Mouse (Mus musculus) forebrain, postnatal 0 days (tissue): ENCODE data around the gene Abcg4. TPM values are rescaled to one million over a fixed set of nuclear protein-coding genes. Genes with fewer than 3 reads are reported as not detected.

Experiments used
- ATAC-seq: fragments of 200-750 bp; cut with Nextera tagmentation; 2 replicates; pipeline ENCODE4 v1.8.0; 2017; ENCODE audit warnings: mild to moderate bottlenecking, moderate library complexity
- DNase-seq: peaks from one replicate; pipeline ENCODE4 v3.0.0-alpha.2; 2015
- H3K27ac ChIP-seq: fragments of 300-500 bp; sonication (generic); 2 replicates; pipeline ENCODE4 v1.5.1; 2014; ENCODE audit warnings: low read depth, mild to moderate bottlenecking, antibody characterized with exemption, low read length, moderate library complexity, mixed read lengths
- H3K27me3 ChIP-seq: fragments of 300-500 bp; sonication (generic); 2 replicates; pipeline ENCODE4 v1.6.1; 2014; ENCODE audit warnings: mild to moderate bottlenecking, low read length, mixed read lengths; ENCODE audit not compliant: insufficient read depth
- H3K36me3 ChIP-seq: fragments of 300-500 bp; sonication (generic); 2 replicates; pipeline ENCODE4 v1.6.1; 2014; ENCODE audit warnings: mild to moderate bottlenecking, moderate library complexity; ENCODE audit not compliant: insufficient read depth
- H3K4me1 ChIP-seq: fragments of 300-500 bp; sonication (generic); 2 replicates; pipeline ENCODE4 v1.6.1; 2014; ENCODE audit warnings: antibody characterized with exemption; ENCODE audit not compliant: insufficient read depth
- H3K4me2 ChIP-seq: fragments of 300-500 bp; sonication (generic); 2 replicates; pipeline ENCODE4 v1.6.1; 2014; ENCODE audit warnings: low read depth, mild to moderate bottlenecking, moderate library complexity
- H3K4me3 ChIP-seq: fragments of 300-500 bp; sonication (generic); 2 replicates; pipeline ENCODE4 v1.5.1; 2014; ENCODE audit warnings: low read depth, low read length, mixed read lengths
- H3K9ac ChIP-seq: fragments of 300-500 bp; sonication (generic); 2 replicates; pipeline ENCODE4 v1.6.1; 2014; ENCODE audit warnings: mild to moderate bottlenecking
- H3K9me3 ChIP-seq: fragments of 300-500 bp; sonication (generic); 2 replicates; pipeline ENCODE4 v1.6.1; 2016; ENCODE audit warnings: low read length
- CTCF ChIP-seq: sonication (generic); IDR thresholded peaks from 2 replicates; pipeline ENCODE4 v1.5.1; 2016; ENCODE audit warnings: antibody characterized with exemption, control low read depth, low read depth
- WGBS: fragments of 180-500 bp; shearing (Covaris S2); extraction: QIAGEN DNeasy Blood & Tissue Kit; methylation state at CpG from one replicate; pipeline ENCODE4 v1.1.7; 2014; 5-methylcytosine and 5-hydroxymethylcytosine counted together
- polyA plus RNA-seq: library from polyadenylated mRNA; unstranded; fragments of >200 nt; fragmentation: Nextera tagmentation; extraction: Ambion mirVana; gene quantifications from 2 replicates; pipeline ENCODE4 v1.2.1, GENCODE M21; 2015
- total RNA-seq: library from RNA; depleted of rRNA; stranded (reverse); fragments of >200 nt; gene quantifications from 2 replicates; pipeline ENCODE4 v1.2.3, GENCODE M21; 2014

The Abcg4 gene
- total and polyA plus RNA-seq, 2 experiments from 2014 or later, result 20.4 to 45.2 TPM

- ATAC-seq (no peak), DNase-seq (no peak)
- H3K27me3 ChIP-seq, result no peaks in the 10 kb centered on the region
- no peaks in the 10 kb centered on the region for H3K36me3 ChIP-seq
- no peak overlapping the region for H3K27ac ChIP-seq
- H3K4me3 ChIP-seq, result no peak overlapping the region
- 80% methylated on average over 17 of the region's 17 CpGs for WGBS
- H3K4me1 ChIP-seq, result no peaks in the 10 kb centered on the region
- no peak for TF ChIP-seq CTCF
- H3K4me2 ChIP-seq, result no peak overlapping the region
- no peak overlapping the region for H3K9ac ChIP-seq
- no peaks in the 10 kb centered on the region for H3K9me3 ChIP-seq
Measured at GRCm38 (mm10) chr9:44238501-44239190, 49.8 kb downstream of the Abcg4 start.

GRCm38 (mm10) chr9:44237128-44237527, 51.3 kb downstream of the Abcg4 start:
- H3K9ac ChIP-seq, result no peak overlapping the region
- no peaks in the 10 kb centered on the region for H3K36me3 ChIP-seq
- no peak overlapping the region for H3K27ac ChIP-seq
- no peak overlapping the region for H3K4me3 ChIP-seq
- TF ChIP-seq CTCF, result no peak
- peaks cover 5% of the 10 kb centered on the region; the same call in 1 of the 2 replicates for H3K4me1 ChIP-seq
- ATAC-seq, result no peak
- no peak overlapping the region for H3K4me2 ChIP-seq
- 83% methylated on average over 4 of the region's 4 CpGs for WGBS
- no peaks in the 10 kb centered on the region for H3K9me3 ChIP-seq
- no peak for DNase-seq
- H3K27me3 ChIP-seq, result no peaks in the 10 kb centered on the region

GRCm38 (mm10) chr9:44236601-44237000, 51.8 kb downstream of the Abcg4 start:
- H3K9ac ChIP-seq, result no peak overlapping the region
- TF ChIP-seq CTCF, result no peak
- WGBS, result 77% methylated on average over 4 of the region's 4 CpGs

GRCm38 (mm10) chr9:44234479-44235427, 53.7 kb downstream of the Abcg4 start:
- 24% methylated on average over 19 of the region's 19 CpGs for WGBS
- ATAC-seq, result no peak; the same call in 1 of the 2 replicates
- DNase-seq, result peak; percentile 33

More at GRCm38 (mm10) chr9:44236601-44237000, 51.8 kb downstream of the Abcg4 start:
- Histone ChIP-seq H3K27me3 (no peaks in the 10 kb centered on the region), H3K4me2 (no peak overlapping the region), H3K4me1 (peaks cover 5% of the 10 kb centered on the region; the same call in 1 of the 2 replicates), H3K9me3 (no peaks in the 10 kb centered on the region), H3K27ac (no peak overlapping the region), H3K4me3 (no peak overlapping the region), H3K36me3 (no peaks in the 10 kb centered on the region)
- no peak for ATAC-seq
- DNase-seq, result no peak

GRCm38 (mm10) chr9:44233802-44234478, 54.5 kb downstream of the Abcg4 start, which contains the start of gene Cbl:
Gene Cbl (minus strand): TSS chr9:44234049.
- peak; percentile 100 for DNase-seq
- WGBS, result 3% methylated on average over 71 of the region's 76 CpGs
- H3K27me3 ChIP-seq, result no peaks in the 10 kb centered on the region
- peaks cover 5% of the 10 kb centered on the region; the same call in 1 of the 2 replicates for H3K4me1 ChIP-seq
- peak within 1 kb of the TSS; percentile 92 for H3K27ac ChIP-seq
- TF ChIP-seq CTCF, result peak; percentile 97
- peak within 1 kb of the TSS; percentile 56 for H3K4me2 ChIP-seq
- peak within 1 kb of the TSS; percentile 92 for H3K9ac ChIP-seq
- no peaks in the 10 kb centered on the region for H3K36me3 ChIP-seq
- H3K9me3 ChIP-seq, result no peaks in the 10 kb centered on the region
- peak within 1 kb of the TSS; percentile 91 for H3K4me3 ChIP-seq
- ATAC-seq, result peak; percentile 95

More at GRCm38 (mm10) chr9:44234479-44235427, 53.7 kb downstream of the Abcg4 start:
- Histone ChIP-seq H3K4me1 (peaks cover 5% of the 10 kb centered on the region; the same call in 1 of the 2 replicates), H3K27ac (0 out of 2 replicates have a peak overlapping the region, but pooled peaks have one; percentile 30), H3K36me3 (no peaks in the 10 kb centered on the region), H3K9me3 (no peaks in the 10 kb centered on the region), H3K9ac (peak overlapping the region; percentile 19; the same call in 1 of the 2 replicates), H3K4me2 (peak overlapping the region; percentile 41), H3K4me3 (peak overlapping the region; percentile 91), H3K27me3 (no peaks in the 10 kb centered on the region)
- no peak for TF ChIP-seq CTCF

- Histone ChIP-seq H3K27me3 (no peaks in the 10 kb centered on the region), H3K4me1 (peaks cover 5% of the 10 kb centered on the region; the same call in 1 of the 2 replicates), H3K9ac (peak overlapping the region; percentile 92), H3K36me3 (no peaks in the 10 kb centered on the region), H3K9me3 (no peaks in the 10 kb centered on the region), H3K27ac (peak overlapping the region; percentile 92), H3K4me2 (peak overlapping the region; percentile 56), H3K4me3 (peak overlapping the region; percentile 91)
- DNase-seq (peak; percentile 8), ATAC-seq (peak; percentile 68)
- TF ChIP-seq CTCF, result no peak
- under 1% methylated on average over 40 of the region's 40 CpGs for WGBS
Measured at GRCm38 (mm10) chr9:44233021-44233801, 55.2 kb downstream of the Abcg4 start.
